In the genomic region with DNA sequence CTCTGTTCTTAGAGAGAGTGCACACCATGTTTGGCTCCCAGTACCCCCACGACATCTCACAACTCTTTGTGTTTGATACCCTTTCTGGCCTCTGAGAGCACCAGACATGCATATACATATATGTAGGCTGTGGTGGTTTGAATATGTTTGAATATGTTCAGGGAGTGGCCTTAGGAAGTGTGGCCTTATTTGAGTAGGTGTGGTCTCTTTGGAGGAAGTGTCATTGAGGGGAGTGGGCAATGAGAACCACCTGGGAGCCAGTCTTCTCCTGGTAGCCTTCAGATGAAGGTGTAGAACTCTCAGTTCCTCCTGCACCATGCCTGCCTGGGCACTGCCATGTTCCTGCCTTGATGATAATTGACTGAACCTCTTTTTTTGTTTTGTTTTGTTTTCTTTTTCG, we compare ENCODE assay signal across 20 mouse cellular contexts. TPM values are rescaled to one million over a fixed set of nuclear protein-coding genes. Genes with fewer than 3 reads are reported as not detected.
"Had no signal": no experiment of that assay in that cellular context is flagged by ENCODE, and none has a peak within 500 bp of the region (broad histone marks: within the 10 kb centered on the region; RNA-seq: fewer than 3 reads in every experiment).

No protein-coding gene starts in this region.

- H3K27me3 ChIP-seq: liver, embryonic 13.5 days; liver, embryonic 15.5 days; lung, embryonic 15.5 days; megakaryocyte, embryonic 14.5 days; midbrain, embryonic 13.5 days; midbrain, embryonic 15.5 days; neural tube, embryonic 12.5 days had no signal

- DNase-seq: liver, embryonic 13.5 days; liver, postnatal 0 days; lung, adult 2 months; lung, postnatal 14 days; lung, postnatal 36 days; retina, postnatal 1 day; right cerebral cortex, adult 18-20 months; right cerebral cortex, postnatal 25 days; spleen, adult 18-20 months; thymus, adult 18-20 months; thymus, postnatal 14 days; thymus, postnatal 36 days had no signal

- H3K36me3 ChIP-seq: liver, embryonic 15.5 days; lung, embryonic 15.5 days; midbrain, embryonic 15.5 days had no signal

RNA-seq across cellular contexts. Expression of a gene that starts 35.2 kb away (rescaled TPM):
- total RNA-seq: midbrain, postnatal 0 days; monocyte, adult 5-6 weeks had no signal
